Mouse (Mus musculus): ENCODE data around the gene Hipk3. TPM values are rescaled to one million over a fixed set of nuclear protein-coding genes. Genes with fewer than 3 reads are reported as not detected.
A peak's percentile ranks its signal among the peaks of the same experiment; 100 is the strongest.

Hipk3 gene
- polyA plus RNA-seq, 1 experiment from 2014 or later, result 12.1 TPM

- no peak overlapping the region for H3K4me3 ChIP-seq (ENCODE audit: low read length)
- H3K36me3 ChIP-seq (ENCODE audit: insufficient read depth, low read length), result no peaks in the 10 kb centered on the region
- ATAC-seq (ENCODE audit: low FRiP score, low TSS enrichment), result no peak
- H3K9ac ChIP-seq (replicated peaks; ENCODE audit: low read length), result no peak overlapping the region
- peaks cover 5% of the 10 kb centered on the region; the same call in 1 of the 2 replicates for H3K4me1 ChIP-seq (ENCODE audit: insufficient read depth, low read length)
- whole genome bisulfite sequencing, result 86% methylated on average over 2 of the region's 2 CpGs
- no peaks in the 10 kb centered on the region for H3K9me3 ChIP-seq (ENCODE audit: low read length)
- H3K27ac ChIP-seq (ENCODE audit: low read length), result no peak overlapping the region
- no peak overlapping the region for H3K4me2 ChIP-seq (replicated peaks; ENCODE audit: low read depth, low read length)
- H3K27me3 ChIP-seq (ENCODE audit: insufficient read depth, low read length), result no peaks in the 10 kb centered on the region
Observed at GRCm38 (mm10) chr2:104497231-104497630, 3.0 kb upstream of the Hipk3 start.

GRCm38 (mm10) chr2:104496206-104496605, 2.0 kb upstream of the Hipk3 start:
- 62% methylated on average over 5 of the region's 5 CpGs for WGBS
- no peak overlapping the region for H3K9ac ChIP-seq (replicated peaks; ENCODE audit: low read length)
- no peaks in the 10 kb centered on the region for H3K9me3 ChIP-seq (ENCODE audit: low read length)
- no peak for ATAC-seq (ENCODE audit: low FRiP score, low TSS enrichment)
- peaks cover 9% of the 10 kb centered on the region for H3K4me1 ChIP-seq (ENCODE audit: insufficient read depth, low read length)
- no peaks in the 10 kb centered on the region for H3K27me3 ChIP-seq (ENCODE audit: insufficient read depth, low read length)
- no peak overlapping the region for H3K4me3 ChIP-seq (ENCODE audit: low read length)
- no peaks in the 10 kb centered on the region for H3K36me3 ChIP-seq (ENCODE audit: insufficient read depth, low read length)
- H3K4me2 ChIP-seq (replicated peaks; ENCODE audit: low read depth, low read length), result no peak overlapping the region
- no peak overlapping the region for H3K27ac ChIP-seq (ENCODE audit: low read length)

GRCm38 (mm10) chr2:104494801-104495185, 547 bp upstream of the Hipk3 start:
- 11% methylated on average over 9 of the region's 9 CpGs for WGBS

GRCm38 (mm10) chr2:104493021-104493950, 960 bp downstream of the Hipk3 start:
- no peaks in the 10 kb centered on the region for H3K9me3 ChIP-seq (ENCODE audit: low read length)
- WGBS, result under 1% methylated on average over 94 of the region's 99 CpGs
- H3K4me3 ChIP-seq (ENCODE audit: low read length), result peak overlapping the region; percentile 86
- ATAC-seq (ENCODE audit: low FRiP score, low TSS enrichment), result peak; percentile 78
- peak overlapping the region; percentile 74 for H3K4me2 ChIP-seq (replicated peaks; ENCODE audit: low read depth, low read length)
- H3K27ac ChIP-seq (ENCODE audit: low read length), result peak overlapping the region; percentile 100
- no peaks in the 10 kb centered on the region for H3K27me3 ChIP-seq (ENCODE audit: insufficient read depth, low read length)
- H3K36me3 ChIP-seq (ENCODE audit: insufficient read depth, low read length), result no peaks in the 10 kb centered on the region
- H3K4me1 ChIP-seq (ENCODE audit: insufficient read depth, low read length), result peaks cover 15% of the 10 kb centered on the region
- peak overlapping the region; percentile 100 for H3K9ac ChIP-seq (replicated peaks; ENCODE audit: low read length)

More at GRCm38 (mm10) chr2:104494801-104495185, 547 bp upstream of the Hipk3 start:
- Histone ChIP-seq H3K9me3 (ENCODE audit: low read length) (no peaks in the 10 kb centered on the region), H3K36me3 (ENCODE audit: insufficient read depth, low read length) (no peaks in the 10 kb centered on the region), H3K27me3 (ENCODE audit: insufficient read depth, low read length) (no peaks in the 10 kb centered on the region), H3K27ac (ENCODE audit: low read length) (peak overlapping the region; percentile 72), H3K4me1 (ENCODE audit: insufficient read depth, low read length) (peaks cover 15% of the 10 kb centered on the region), H3K9ac (replicated peaks; ENCODE audit: low read length) (peak overlapping the region; percentile 100), H3K4me3 (ENCODE audit: low read length) (peak overlapping the region; percentile 86), H3K4me2 (replicated peaks; ENCODE audit: low read depth, low read length) (peak overlapping the region; percentile 74)
- no peak for ATAC-seq (ENCODE audit: low FRiP score, low TSS enrichment)

- no peak for ATAC-seq (ENCODE audit: low FRiP score, low TSS enrichment)
- Histone ChIP-seq H3K4me1 (ENCODE audit: insufficient read depth, low read length) (peaks cover 15% of the 10 kb centered on the region), H3K27me3 (ENCODE audit: insufficient read depth, low read length) (no peaks in the 10 kb centered on the region), H3K27ac (ENCODE audit: low read length) (no peak overlapping the region), H3K9ac (replicated peaks; ENCODE audit: low read length) (no peak overlapping the region), H3K36me3 (ENCODE audit: insufficient read depth, low read length) (no peaks in the 10 kb centered on the region), H3K9me3 (ENCODE audit: low read length) (no peaks in the 10 kb centered on the region), H3K4me2 (replicated peaks; ENCODE audit: low read depth, low read length) (peak overlapping the region; percentile 31; the same call in 1 of the 2 replicates), H3K4me3 (ENCODE audit: low read length) (no peak overlapping the region)
- WGBS, result 30% methylated on average over 2 of the region's 2 CpGs
Observed at GRCm38 (mm10) chr2:104491221-104491795, 2.9 kb downstream of the Hipk3 start.

- no peak overlapping the region for H3K9ac ChIP-seq (replicated peaks; ENCODE audit: low read length)
- H3K9me3 ChIP-seq (ENCODE audit: low read length), result no peaks in the 10 kb centered on the region
- ATAC-seq (ENCODE audit: low FRiP score, low TSS enrichment), result no peak
- H3K4me1 ChIP-seq (ENCODE audit: insufficient read depth, low read length), result peaks cover 15% of the 10 kb centered on the region
- no peak overlapping the region for H3K4me2 ChIP-seq (replicated peaks; ENCODE audit: low read depth, low read length)
- no peaks in the 10 kb centered on the region for H3K36me3 ChIP-seq (ENCODE audit: insufficient read depth, low read length)
- H3K4me3 ChIP-seq (ENCODE audit: low read length), result no peak overlapping the region
- WGBS, result 41% methylated on average over 2 of the region's 2 CpGs
- no peaks in the 10 kb centered on the region for H3K27me3 ChIP-seq (ENCODE audit: insufficient read depth, low read length)
- H3K27ac ChIP-seq (ENCODE audit: low read length), result no peak overlapping the region
Observed at GRCm38 (mm10) chr2:104490761-104491160, 3.5 kb downstream of the Hipk3 start.

GRCm38 (mm10) chr2:104489851-104490250, 4.4 kb downstream of the Hipk3 start:
- Histone ChIP-seq H3K4me1 (ENCODE audit: insufficient read depth, low read length) (peaks cover 13% of the 10 kb centered on the region), H3K9me3 (ENCODE audit: low read length) (no peaks in the 10 kb centered on the region), H3K27me3 (ENCODE audit: insufficient read depth, low read length) (no peaks in the 10 kb centered on the region), H3K36me3 (ENCODE audit: insufficient read depth, low read length) (no peaks in the 10 kb centered on the region), H3K27ac (ENCODE audit: low read length) (no peak overlapping the region), H3K4me3 (ENCODE audit: low read length) (no peak overlapping the region), H3K9ac (replicated peaks; ENCODE audit: low read length) (no peak overlapping the region), H3K4me2 (replicated peaks; ENCODE audit: low read depth, low read length) (no peak overlapping the region)
- ATAC-seq (ENCODE audit: low FRiP score, low TSS enrichment), result no peak
- WGBS, result 96% methylated on average over 2 of the region's 2 CpGs

GRCm38 (mm10) chr2:104484438-104484837, 9.8 kb downstream of the Hipk3 start:
- Histone ChIP-seq H3K4me2 (replicated peaks; ENCODE audit: low read depth, low read length) (no peak overlapping the region), H3K36me3 (ENCODE audit: insufficient read depth, low read length) (no peaks in the 10 kb centered on the region), H3K4me1 (ENCODE audit: insufficient read depth, low read length) (peaks cover 8% of the 10 kb centered on the region; the same call in 1 of the 2 replicates), H3K27me3 (ENCODE audit: insufficient read depth, low read length) (no peaks in the 10 kb centered on the region), H3K27ac (ENCODE audit: low read length) (no peak overlapping the region), H3K4me3 (ENCODE audit: low read length) (no peak overlapping the region), H3K9me3 (ENCODE audit: low read length) (peaks cover 3% of the 10 kb centered on the region; the same call in 1 of the 2 replicates), H3K9ac (replicated peaks; ENCODE audit: low read length) (no peak overlapping the region)
- 19% methylated on average over 5 of the region's 5 CpGs for WGBS
- peak; percentile 59; the same call in 1 of the 2 replicates for ATAC-seq (ENCODE audit: low FRiP score, low TSS enrichment)

GRCm38 (mm10) chr2:104482156-104482555, 12.1 kb downstream of the Hipk3 start:
- H3K9ac ChIP-seq (replicated peaks; ENCODE audit: low read length), result no peak overlapping the region
- H3K4me2 ChIP-seq (replicated peaks; ENCODE audit: low read depth, low read length), result no peak overlapping the region
- H3K36me3 ChIP-seq (ENCODE audit: insufficient read depth, low read length), result no peaks in the 10 kb centered on the region
- H3K27me3 ChIP-seq (ENCODE audit: insufficient read depth, low read length), result no peaks in the 10 kb centered on the region
- no peak for ATAC-seq (ENCODE audit: low FRiP score, low TSS enrichment)
- H3K9me3 ChIP-seq (ENCODE audit: low read length), result peaks cover 3% of the 10 kb centered on the region; the same call in 1 of the 2 replicates
- no peak overlapping the region for H3K4me3 ChIP-seq (ENCODE audit: low read length)
- peaks cover 12% of the 10 kb centered on the region; the same call in 1 of the 2 replicates for H3K4me1 ChIP-seq (ENCODE audit: insufficient read depth, low read length)
- H3K27ac ChIP-seq (ENCODE audit: low read length), result no peak overlapping the region

GRCm38 (mm10) chr2:104479054-104479453, 15.2 kb downstream of the Hipk3 start:
- Histone ChIP-seq H3K27ac (ENCODE audit: low read length) (no peak overlapping the region), H3K36me3 (ENCODE audit: insufficient read depth, low read length) (no peaks in the 10 kb centered on the region), H3K9ac (replicated peaks; ENCODE audit: low read length) (no peak overlapping the region), H3K4me2 (replicated peaks; ENCODE audit: low read depth, low read length) (no peak overlapping the region), H3K27me3 (ENCODE audit: insufficient read depth, low read length) (no peaks in the 10 kb centered on the region), H3K9me3 (ENCODE audit: low read length) (peaks cover 3% of the 10 kb centered on the region; the same call in 1 of the 2 replicates), H3K4me1 (ENCODE audit: insufficient read depth, low read length) (peaks cover 3% of the 10 kb centered on the region; the same call in 1 of the 2 replicates), H3K4me3 (ENCODE audit: low read length) (no peak overlapping the region)
- WGBS, result 77% methylated on average over 4 of the region's 4 CpGs
- ATAC-seq (ENCODE audit: low FRiP score, low TSS enrichment), result no peak
